Mouse (Mus musculus) limb, embryonic 11.5 days (tissue): ENCODE measurements at regions not wholly inside any gene's neighbourhood (a gene's known extent, or its start where the extent isn't known, plus 50 kb on each side); places are given as distances from the start of the nearest gene placed in this dataset.

Experiments used
- ATAC-seq: fragments of 200-750 bp; cut with Nextera tagmentation; 2 replicates; pipeline ENCODE4 v1.8.0; 2017; ENCODE audit warnings: low read depth; ENCODE audit not compliant: insufficient number of reproducible peaks, low FRiP score, low TSS enrichment
- DNase-seq: peaks from one replicate; pipeline ENCODE4 v3.0.0-alpha.2; 2015; ENCODE audit warnings: low spot score
- H3K27ac ChIP-seq: fragments of 300-500 bp; sonication (generic); replicated peaks from 2 replicates; pipeline ENCODE4 v1.5.1; 2014; ENCODE audit warnings: low read depth, mild to moderate bottlenecking, low read length
- H3K27me3 ChIP-seq: fragments of 300-500 bp; sonication (generic); 2 replicates; pipeline ENCODE4 v1.6.1; 2014; ENCODE audit warnings: mild to moderate bottlenecking, low read length, mixed read lengths; ENCODE audit not compliant: control insufficient read depth, insufficient read depth
- H3K36me3 ChIP-seq: fragments of 300-500 bp; sonication (generic); 2 replicates; pipeline ENCODE4 v1.6.1; 2014; ENCODE audit warnings: mild to moderate bottlenecking, low read length, moderate library complexity, mixed read lengths; ENCODE audit not compliant: control insufficient read depth, insufficient read depth
- H3K4me1 ChIP-seq: fragments of 300-500 bp; sonication (generic); 2 replicates; pipeline ENCODE4 v1.6.1; 2014; ENCODE audit warnings: low read length, mixed read lengths; ENCODE audit not compliant: control insufficient read depth, insufficient read depth
- H3K4me2 ChIP-seq: fragments of 300-500 bp; sonication (generic); 2 replicates; pipeline ENCODE4 v1.6.1; 2014; ENCODE audit warnings: low read depth, mild to moderate bottlenecking, moderate library complexity; ENCODE audit not compliant: severe bottlenecking
- H3K4me3 ChIP-seq: fragments of 300-500 bp; sonication (generic); 2 replicates; pipeline ENCODE4 v1.5.1; 2014; ENCODE audit warnings: low read depth, low read length
- H3K9ac ChIP-seq: fragments of 300-500 bp; sonication (generic); 2 replicates; pipeline ENCODE4 v1.6.1; 2014; ENCODE audit warnings: mild to moderate bottlenecking, low read length
- H3K9me3 ChIP-seq: fragments of 300-500 bp; sonication (generic); 2 replicates; pipeline ENCODE4 v1.6.1; 2016; ENCODE audit warnings: low read length; ENCODE audit not compliant: control insufficient read depth
- WGBS: fragments of 180-500 bp; shearing (Covaris S2); extraction: QIAGEN DNeasy Blood & Tissue Kit; methylation state at CpG from one replicate; pipeline ENCODE4 v1.1.7; 2014; 5-methylcytosine and 5-hydroxymethylcytosine counted together

DNA sequence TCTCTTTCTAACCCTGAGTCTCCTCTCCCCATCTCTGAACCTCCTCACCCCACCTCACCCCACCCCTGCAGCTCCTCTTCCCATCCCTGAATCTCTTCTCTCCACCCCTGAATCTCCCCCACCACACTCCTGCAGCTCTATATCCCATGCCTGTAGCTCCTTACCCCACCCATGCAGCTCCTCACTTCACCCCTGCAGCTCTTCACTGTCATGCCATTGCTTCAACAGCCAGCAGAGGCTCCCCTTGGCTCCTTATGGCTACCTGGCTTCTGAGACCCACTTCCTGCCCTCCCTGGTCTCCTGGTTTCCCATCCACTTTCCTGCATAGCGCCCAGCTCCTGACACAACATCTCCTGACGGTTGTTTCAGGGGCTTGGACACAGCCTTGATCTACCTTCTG is 71.0 kb upstream of the Twist2 start:
- H3K27ac ChIP-seq: no peak overlapping the region
- DNase-seq: peak; percentile 20
- no peak for ATAC-seq
- no peaks in the 10 kb centered on the region for H3K27me3 ChIP-seq
- H3K9me3 ChIP-seq: no peaks in the 10 kb centered on the region
- H3K4me2 ChIP-seq: no peak overlapping the region
- peaks cover 39% of the 10 kb centered on the region for H3K4me1 ChIP-seq
- H3K36me3 ChIP-seq: no peaks in the 10 kb centered on the region
- H3K4me3 ChIP-seq: no peak overlapping the region
- WGBS: 74% methylated on average over 2 of the region's 2 CpGs
- no peak overlapping the region for H3K9ac ChIP-seq

DNA sequence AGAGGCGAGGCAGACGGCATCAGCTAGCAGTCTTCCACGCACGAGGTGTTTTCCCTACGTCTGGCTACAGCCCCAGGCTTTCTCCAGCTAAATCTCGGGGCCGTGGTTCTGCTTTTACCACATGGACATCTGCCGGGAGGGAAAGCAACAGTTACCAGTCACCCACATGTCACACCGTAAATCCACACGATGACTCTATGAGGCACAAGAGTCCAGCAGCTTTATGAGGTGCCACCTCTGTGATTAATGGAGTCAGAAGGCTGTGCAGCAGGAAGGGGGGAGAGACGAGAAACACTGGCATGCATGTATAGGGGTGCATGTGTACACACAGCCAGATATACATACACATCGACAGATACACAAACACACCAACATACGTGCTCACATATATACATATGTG is 69.6 kb upstream of the Twist2 start:
- peak; percentile 71 for ATAC-seq
- 16% methylated on average over 13 of the region's 13 CpGs for WGBS
- Histone ChIP-seq H3K27ac (no peak overlapping the region), H3K9ac (no peak overlapping the region), H3K9me3 (no peaks in the 10 kb centered on the region), H3K36me3 (no peaks in the 10 kb centered on the region), H3K4me1 (peaks cover 39% of the 10 kb centered on the region), H3K4me3 (no peak overlapping the region), H3K27me3 (no peaks in the 10 kb centered on the region), H3K4me2 (no peak overlapping the region)
- peak; percentile 82 for DNase-seq

DNA sequence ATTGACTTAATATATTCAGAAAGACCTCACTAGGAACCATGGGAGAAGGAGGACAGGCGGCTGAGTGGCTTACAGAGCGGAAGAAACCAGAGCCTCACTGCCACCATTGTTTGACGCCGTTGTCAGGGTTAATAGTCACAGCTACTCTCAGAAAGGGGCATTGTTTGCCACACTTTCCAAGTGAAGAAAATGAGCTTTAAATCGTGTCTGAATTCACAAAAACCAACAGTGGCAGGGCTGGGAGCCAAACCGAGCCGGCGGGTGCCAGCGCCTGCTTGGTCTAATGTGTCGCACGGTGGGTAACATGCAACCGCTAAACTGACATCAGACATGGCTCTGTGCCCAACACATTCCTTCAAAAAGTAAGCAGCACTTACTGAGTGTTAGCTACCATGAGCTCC is 68.8 kb upstream of the Twist2 start:
- ATAC-seq (no peak), DNase-seq (peak; percentile 21)
- Histone ChIP-seq H3K27me3 (no peaks in the 10 kb centered on the region), H3K9ac (no peak overlapping the region), H3K36me3 (no peaks in the 10 kb centered on the region), H3K4me2 (no peak overlapping the region), H3K9me3 (no peaks in the 10 kb centered on the region), H3K4me1 (peaks cover 39% of the 10 kb centered on the region), H3K4me3 (no peak overlapping the region), H3K27ac (no peak overlapping the region)
- 75% methylated on average over 12 of the region's 12 CpGs for WGBS

DNA sequence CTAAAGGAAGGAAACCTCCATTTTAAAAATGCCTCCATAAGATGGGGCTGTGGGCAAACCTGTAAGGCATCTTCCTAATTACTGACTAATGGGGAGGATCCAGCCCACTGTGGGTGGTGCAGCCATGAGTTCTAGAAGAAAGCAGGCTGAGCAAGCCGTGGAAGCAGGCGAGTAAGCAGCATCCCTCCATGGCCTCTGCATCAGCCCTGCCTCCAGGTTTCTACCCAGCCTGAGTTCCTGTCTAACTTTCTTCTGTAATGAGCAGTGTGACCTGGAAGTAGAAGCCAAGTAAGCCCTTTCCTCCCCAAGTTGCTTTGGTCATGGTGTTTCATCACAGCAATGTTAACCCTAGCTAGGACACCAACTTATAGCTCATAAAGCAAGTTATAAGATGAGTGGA is 66.5 kb upstream of the Twist2 start:
- Histone ChIP-seq H3K4me2 (no peak overlapping the region), H3K4me1 (peaks cover 27% of the 10 kb centered on the region), H3K4me3 (no peak overlapping the region), H3K9ac (no peak overlapping the region), H3K36me3 (no peaks in the 10 kb centered on the region), H3K9me3 (no peaks in the 10 kb centered on the region), H3K27ac (no peak overlapping the region), H3K27me3 (no peaks in the 10 kb centered on the region)
- DNase-seq (peak; percentile 13), ATAC-seq (no peak)
- WGBS: 83% methylated on average over 2 of the region's 2 CpGs

DNA sequence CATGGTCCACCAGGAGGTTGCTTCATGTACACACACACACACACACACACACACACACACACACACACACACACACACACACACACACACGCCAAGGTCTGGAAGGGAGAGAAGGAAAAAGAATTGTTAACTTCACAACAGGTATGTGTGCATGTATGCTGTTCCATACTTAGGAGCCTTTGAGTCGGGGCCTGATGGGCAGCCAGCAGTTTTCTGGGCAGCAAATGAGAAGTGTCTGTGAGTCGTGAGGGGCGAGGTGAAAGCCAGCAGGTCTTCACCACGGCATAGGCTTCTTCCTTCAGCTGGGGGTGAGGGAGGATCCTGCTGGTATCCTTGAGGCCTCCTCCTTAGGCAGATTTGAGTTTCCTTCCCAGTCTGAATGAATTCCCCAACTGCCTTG is 65.8 kb upstream of the Twist2 start:
- H3K9me3 ChIP-seq: no peaks in the 10 kb centered on the region
- no peak for ATAC-seq
- H3K9ac ChIP-seq: no peak overlapping the region
- H3K4me2 ChIP-seq: no peak overlapping the region
- no peak overlapping the region for H3K27ac ChIP-seq
- H3K36me3 ChIP-seq: no peaks in the 10 kb centered on the region
- H3K27me3 ChIP-seq: no peaks in the 10 kb centered on the region
- DNase-seq: peak; percentile 19
- H3K4me1 ChIP-seq: peaks cover 21% of the 10 kb centered on the region
- H3K4me3 ChIP-seq: no peak overlapping the region
- 85% methylated on average over 5 of the region's 5 CpGs for WGBS

DNA sequence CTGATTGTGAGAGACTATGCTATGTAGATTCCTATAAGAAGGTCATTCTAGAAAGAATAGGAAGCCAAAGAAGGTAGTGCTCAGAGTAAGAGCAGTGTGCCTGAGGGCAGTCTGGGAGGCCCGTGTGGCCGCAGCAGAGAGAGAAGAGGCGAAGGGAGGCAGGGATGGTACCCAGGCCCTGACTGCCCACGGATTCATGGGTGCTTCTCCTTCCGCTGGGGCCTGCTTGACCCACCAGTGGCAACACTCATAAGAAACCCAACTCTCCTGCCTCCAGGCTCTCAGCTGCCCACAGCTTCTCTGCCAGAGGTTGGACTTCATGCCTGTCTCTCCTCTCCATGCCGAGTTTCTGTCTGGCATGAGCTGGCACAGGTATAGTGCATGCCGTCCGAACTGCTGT is 60.6 kb upstream of the Twist2 start:
- H3K4me1 ChIP-seq: no peaks in the 10 kb centered on the region
- WGBS: 90% methylated on average over 8 of the region's 8 CpGs
- ATAC-seq: no peak
- no peaks in the 10 kb centered on the region for H3K36me3 ChIP-seq
- H3K9me3 ChIP-seq: no peaks in the 10 kb centered on the region
- H3K9ac ChIP-seq: no peak overlapping the region
- H3K27me3 ChIP-seq: no peaks in the 10 kb centered on the region
- H3K4me3 ChIP-seq: no peak overlapping the region
- no peak overlapping the region for H3K27ac ChIP-seq
- peak; percentile 18 for DNase-seq
- no peak overlapping the region for H3K4me2 ChIP-seq

GRCm38 (mm10) chr1:91742031-91742430 is 59.2 kb upstream of the Twist2 start:
- Histone ChIP-seq H3K9me3 (no peaks in the 10 kb centered on the region), H3K4me1 (no peaks in the 10 kb centered on the region), H3K4me3 (no peak overlapping the region), H3K27me3 (no peaks in the 10 kb centered on the region), H3K4me2 (no peak overlapping the region), H3K36me3 (no peaks in the 10 kb centered on the region), H3K27ac (no peak overlapping the region), H3K9ac (no peak overlapping the region)
- 90% methylated on average over 7 of the region's 7 CpGs for WGBS
- peak; percentile 18 for DNase-seq
- no peak for ATAC-seq

GRCm38 (mm10) chr1:91742914-91743313 is 58.3 kb upstream of the Twist2 start:
- Histone ChIP-seq H3K27me3 (no peaks in the 10 kb centered on the region), H3K27ac (no peak overlapping the region), H3K4me1 (no peaks in the 10 kb centered on the region), H3K4me3 (no peak overlapping the region), H3K36me3 (no peaks in the 10 kb centered on the region), H3K9ac (no peak overlapping the region), H3K4me2 (no peak overlapping the region), H3K9me3 (no peaks in the 10 kb centered on the region)
- ATAC-seq: no peak
- DNase-seq: peak; percentile 73
- WGBS: 39% methylated on average over 3 of the region's 3 CpGs

DNA sequence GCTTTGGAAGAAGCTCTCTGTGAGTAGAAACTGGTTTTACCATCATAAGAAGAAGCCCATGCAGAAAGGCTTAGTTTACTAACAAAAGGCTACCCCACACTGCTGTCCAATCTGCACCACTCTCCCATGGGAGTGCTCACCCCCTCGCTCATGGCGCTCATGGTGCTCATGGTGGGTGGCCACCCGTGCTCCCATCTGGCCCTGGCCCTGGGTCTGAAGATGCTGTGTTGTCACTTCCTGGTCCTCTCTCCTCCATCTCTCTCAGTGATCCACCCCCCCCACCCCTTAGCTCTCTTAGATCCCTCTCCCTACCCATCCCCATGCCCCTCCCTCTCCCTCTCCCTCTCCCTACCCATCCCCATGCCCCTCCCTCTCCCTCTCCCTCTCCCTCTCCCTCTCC is 57.2 kb upstream of the Twist2 start:
- 95% methylated on average over 3 of the region's 3 CpGs for WGBS
- ATAC-seq: no peak
- peak; percentile 12 for DNase-seq

More for the DNA sequence above, 57.2 kb upstream of the Twist2 start:
- Histone ChIP-seq H3K9me3 (no peaks in the 10 kb centered on the region), H3K4me2 (no peak overlapping the region), H3K27me3 (no peaks in the 10 kb centered on the region), H3K27ac (no peak overlapping the region), H3K9ac (no peak overlapping the region), H3K36me3 (no peaks in the 10 kb centered on the region), H3K4me1 (no peaks in the 10 kb centered on the region), H3K4me3 (no peak overlapping the region)
